Mouse (Mus musculus): Measurements from ENCODE around the gene Chrm3.

Gene Chrm3

DNA sequence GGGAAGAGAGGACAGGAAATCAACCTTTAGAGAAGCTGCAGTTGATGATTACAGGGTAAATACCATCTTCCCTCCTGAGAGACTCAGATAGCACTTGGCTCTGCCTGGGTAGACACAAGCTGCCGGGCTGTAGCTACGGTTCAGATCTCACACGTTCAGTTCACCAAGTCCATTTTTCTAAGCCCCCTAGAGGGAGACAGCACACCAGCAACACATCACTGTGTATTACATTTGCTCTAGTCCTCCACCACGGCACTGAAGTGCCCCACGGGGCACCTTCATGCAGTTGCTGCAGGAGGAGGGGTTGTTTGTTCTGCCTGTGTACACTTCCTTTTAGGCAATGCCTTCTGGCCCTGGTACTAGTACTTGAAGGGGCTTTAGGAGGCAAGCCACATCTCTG, 289.5 kb downstream of the Chrm3 start:
- DNase-seq (ENCODE audit: low spot score in 2 of 2): peak; percentile 11 to 20

DNA sequence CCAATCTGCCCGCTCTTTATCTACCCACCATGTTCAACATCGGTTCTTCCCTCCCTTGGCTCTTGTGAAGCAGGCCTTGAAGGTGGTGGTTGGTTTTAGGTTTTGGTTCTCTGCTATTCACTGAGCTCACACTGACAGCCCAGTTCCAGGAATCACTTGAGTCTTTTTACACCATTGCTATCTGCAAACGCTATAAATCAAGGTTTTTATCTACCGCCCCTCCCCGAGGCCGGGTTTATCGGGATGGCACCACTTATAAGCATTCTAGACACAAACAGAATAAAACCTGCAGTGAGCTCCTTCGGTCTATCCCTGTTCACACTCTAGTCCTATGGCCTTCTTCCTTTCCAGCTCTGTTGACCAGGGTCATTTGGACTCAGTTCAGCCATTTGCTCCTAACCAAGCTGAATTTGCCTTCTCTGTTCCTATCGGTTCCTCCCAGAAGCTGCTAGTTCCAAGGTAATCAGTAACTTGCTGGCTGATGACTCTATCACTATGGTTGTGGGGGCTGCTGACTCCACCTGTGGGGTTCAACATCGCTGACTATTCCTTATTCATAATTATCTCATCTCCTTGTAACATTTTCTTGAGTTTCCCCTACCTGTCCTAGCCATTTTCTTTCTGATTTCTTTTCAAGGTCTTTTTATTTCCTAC, 291.6 kb downstream of the Chrm3 start:
- DNase-seq (ENCODE audit: low spot score in 2 of 2): no peak

DNA sequence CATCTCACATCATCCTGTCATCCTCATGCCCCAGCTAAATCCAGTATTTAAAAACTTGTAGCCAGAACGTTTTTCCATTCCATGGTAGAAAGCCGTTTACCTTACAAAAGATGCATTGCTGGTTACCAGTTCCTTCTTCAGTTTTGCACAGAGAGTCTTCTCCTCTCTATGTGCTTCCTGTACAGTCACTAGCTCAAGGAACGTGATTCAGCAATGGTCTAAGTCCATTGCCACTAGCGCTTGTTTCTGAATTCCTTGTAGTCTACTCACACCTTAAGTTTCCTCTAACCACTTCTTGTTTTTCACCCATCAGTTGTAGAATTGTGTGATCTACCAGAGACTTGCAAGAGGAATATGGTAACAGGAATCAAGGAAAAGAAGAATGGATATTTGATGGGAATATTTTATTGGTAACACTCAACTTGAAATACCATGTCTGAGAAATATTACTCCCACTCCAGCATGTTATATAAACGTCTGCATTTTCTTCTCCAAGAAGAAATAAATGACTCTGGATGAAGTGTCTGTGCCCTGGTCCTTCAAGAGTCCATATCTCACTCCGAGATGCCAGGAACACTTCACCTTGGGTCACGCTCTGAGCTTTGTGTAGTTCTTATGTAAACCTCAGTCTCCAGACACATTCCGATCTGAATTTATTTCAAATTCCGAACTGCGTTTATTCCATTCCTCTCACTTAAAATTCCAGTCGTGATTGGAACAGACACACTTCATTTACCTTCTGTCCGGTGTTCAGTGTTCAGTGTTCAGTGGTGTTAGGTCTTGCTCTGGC, 293.6 kb downstream of the Chrm3 start:
- no peak for DNase-seq (ENCODE audit: low spot score in 2 of 2)

DNA sequence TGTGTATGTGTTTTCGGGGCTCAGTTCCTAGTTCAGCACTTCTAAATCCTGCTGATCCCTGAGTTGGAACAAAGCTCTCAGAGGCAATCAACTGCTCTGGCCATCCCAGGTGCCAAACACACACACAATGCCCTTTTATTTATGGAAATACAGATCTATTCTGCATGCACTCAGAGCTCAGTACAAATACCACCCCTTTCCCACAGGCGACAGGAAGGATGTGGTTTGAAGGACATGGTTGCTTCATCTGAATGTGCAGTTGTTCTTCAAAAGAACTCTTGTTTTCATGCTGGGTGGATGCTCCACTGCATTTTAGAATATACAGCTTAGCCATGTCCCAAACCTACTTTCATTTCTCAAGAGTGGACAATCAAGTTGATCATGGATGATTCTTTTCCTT, 294.9 kb downstream of the Chrm3 start:
- no peak for DNase-seq (ENCODE audit: low spot score in 2 of 2)

DNA sequence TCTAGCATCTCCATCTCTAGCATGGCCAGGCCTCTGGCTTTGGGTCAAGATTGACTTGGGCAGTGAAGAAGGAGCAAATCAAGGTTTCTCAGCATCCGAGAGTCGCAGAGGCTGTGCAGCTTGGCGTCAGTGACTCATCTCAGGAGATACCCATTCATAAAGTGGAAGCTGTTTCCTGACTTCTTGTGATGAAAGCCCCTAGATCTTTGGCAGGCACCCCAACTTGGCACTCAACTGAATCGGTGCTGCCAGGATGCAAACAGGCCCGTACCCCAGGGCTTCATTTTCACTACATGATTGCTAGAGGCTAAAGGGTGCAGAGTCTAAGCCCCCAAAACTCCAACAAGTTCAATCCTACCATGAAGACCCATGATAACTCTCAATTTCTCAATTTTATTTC, 298.0 kb downstream of the Chrm3 start:
- no peak for DNase-seq (ENCODE audit: low spot score in 2 of 2)

DNA sequence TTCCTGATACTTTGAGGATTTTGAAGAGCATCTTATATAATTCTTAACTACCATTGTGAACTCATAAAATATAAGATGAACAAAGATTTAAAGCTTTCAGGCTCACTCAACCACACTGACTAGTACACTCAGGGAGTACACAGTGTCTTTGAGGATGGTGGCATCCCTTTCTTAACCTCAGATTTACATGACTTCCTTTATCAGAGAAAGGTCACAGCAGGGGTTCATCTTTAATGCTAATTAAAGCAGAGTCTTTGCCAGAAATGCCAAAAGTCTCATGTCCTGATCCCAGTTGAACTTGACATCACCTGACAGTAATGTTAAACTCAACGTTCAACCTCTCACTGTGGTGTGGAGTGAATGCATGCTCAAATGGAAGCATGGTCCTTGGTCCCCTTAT, 301.7 kb downstream of the Chrm3 start:
- DNase-seq (ENCODE audit: low spot score in 2 of 2): no peak

DNA sequence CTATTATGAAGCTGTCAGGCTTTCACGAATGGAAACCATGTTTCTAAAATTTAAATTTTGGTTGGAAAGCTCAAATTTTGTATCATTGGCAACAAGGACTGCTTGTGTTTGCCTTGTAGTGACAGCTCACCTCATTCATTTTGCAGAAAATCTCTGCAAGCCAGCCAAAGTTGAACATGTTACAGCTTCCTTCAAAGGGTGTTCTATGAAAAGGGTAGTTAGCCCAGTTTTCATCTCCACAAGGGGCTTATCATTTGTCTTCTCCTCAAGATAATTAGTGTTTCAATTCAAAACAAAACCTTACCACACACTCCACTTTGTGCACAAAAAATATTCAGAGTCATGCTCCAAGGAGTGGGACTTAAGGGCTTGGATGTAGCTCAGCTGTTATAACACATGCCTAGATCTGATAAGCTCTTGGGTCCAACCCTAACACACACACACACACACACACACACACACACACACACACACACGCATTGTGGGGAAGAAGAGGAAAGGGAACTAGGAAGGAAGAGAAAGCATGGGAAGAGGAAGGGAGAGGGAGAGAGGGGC, 302.9 kb downstream of the Chrm3 start:
- DNase-seq (ENCODE audit: low spot score in 2 of 2): no peak

DNA sequence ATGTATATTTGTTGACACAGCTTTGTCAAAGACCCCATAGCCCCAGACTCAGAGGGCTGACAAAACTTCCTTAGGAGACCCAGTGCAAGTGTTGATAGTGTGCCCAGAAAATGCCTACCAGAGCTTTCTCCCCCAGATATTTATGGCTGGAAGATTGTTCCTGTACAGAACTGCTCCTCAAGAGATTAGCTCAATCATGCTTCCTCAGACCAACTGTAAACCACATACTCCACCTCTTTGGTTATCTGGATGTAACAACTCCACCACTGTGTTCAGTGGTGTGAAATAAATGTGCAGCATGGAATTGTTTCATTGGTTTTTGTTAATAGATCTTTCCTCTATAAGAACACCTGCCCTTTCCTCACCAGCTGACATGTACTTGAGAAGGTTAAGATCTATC, 306.6 kb downstream of the Chrm3 start:
- no peak for DNase-seq (ENCODE audit: low spot score in 2 of 2)

DNA sequence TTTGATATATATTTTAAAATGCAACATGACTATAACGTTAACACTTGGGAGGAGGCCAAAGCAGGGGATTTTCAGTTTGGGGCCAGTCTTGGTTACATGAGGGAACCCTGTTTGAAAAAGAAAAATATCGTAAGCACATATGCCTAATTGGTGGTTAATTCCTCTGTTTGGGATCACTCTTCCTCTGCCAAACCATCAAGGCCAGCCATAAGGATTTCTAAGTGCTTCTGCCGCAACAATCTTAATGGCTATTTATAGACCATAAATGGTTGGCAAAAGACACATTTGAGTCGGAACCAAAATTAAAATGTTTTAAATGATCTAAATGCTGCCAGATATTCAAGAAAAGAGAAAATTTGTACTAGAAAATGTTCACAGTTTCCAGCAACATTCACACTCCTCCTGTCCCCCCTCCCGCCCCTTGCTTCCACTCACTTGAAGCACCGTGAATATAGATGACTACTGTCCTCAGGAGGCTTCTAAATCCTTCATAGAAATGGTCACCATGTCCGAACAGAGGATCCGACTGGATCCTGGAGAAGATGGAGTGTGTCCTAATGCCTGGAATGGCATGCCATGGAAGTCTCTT, 307.3 kb downstream of the Chrm3 start:
- DNase-seq (ENCODE audit: low spot score in 2 of 2): no peak

DNA sequence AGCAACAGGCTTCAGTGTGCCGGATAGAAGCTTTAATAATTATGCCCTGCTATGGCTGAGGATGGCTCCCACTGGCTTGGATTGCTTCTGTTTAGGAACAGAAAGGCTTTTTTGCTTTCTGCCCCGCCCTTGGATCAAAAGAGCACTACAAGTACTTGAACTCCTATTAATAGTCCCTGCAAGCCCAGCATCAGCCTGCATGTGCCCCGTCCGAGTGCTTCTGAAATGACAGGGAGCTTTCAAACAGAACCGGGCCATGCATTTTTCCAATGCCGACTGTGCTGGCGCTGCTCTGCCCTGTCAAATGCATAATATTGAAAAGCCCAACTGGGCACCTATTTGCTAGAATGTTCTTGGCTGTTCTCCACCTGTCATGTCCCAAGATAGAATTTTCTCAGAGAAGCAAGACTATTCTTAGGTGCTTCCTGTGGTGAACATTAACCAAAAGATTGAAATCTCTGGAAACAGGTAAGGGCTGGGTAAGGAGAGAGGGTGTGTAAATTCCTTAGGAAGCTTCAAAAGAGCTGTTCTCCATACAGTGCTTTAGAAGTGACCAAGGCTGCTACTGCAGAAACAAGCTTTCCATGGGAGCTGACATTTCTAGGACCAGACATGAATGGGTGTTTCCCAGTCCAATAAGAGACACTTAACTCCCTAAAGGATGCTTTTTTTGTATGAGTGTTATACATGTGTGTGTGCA, 314.8 kb downstream of the Chrm3 start:
- no peak for DNase-seq (ENCODE audit: low spot score in 2 of 2)

DNA sequence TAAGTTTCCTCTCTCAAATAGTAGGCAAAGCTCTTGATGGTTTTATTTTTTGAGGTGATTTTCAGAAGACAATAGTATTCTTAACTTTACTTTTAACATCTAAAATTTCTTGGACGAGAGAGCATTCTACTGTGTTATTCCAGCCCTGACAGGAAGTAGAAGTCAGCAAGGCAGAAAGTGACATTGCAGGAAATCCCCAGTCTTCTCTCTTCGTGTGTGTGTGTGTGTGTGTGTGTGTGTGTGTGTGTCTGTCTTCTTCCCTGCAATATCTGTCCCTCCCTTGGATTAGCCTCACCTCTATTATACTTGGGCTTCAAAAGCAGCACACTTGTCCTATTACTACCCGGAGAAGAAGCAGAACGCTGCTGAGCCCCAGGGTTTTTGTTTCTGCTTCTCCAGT, 316.6 kb downstream of the Chrm3 start:
- no peak for DNase-seq (ENCODE audit: low spot score in 2 of 2)

DNA sequence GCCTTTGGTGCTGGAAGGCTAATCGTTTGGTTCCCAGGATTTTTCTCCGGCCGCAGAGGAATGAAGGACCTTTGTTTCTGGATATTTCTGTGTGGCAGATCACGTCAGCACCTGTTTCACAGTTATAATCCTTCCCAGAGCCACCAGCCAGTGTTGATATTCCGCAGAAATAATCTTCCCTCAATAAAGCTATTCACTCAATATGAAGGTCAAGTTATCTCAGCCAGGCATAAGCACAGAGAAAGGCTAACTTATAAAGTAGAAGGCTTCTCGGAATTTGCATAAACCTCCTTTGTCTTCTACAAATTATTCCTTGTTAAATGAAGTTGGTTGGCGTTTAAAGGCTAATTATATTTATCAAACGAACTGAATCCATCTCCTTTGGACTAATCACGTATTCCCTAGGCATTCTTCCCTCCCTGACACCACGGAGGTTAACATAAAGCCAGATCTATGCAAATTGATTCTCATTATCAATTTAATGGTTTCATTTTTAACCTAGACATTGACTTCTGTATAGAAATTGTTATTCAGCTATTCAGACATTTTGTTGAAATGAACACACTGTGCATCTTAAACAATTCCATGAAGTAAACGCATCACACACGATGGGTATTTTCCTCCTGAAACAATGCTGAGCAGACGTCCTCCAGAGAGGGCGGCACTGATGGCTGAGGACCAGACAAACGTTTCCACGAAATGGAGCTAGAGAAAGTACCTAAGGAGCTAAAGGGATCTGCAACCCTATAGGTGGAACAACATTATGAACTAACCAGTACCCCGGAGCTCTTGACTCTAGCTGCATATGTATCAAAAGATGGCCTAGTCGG, 326.9 kb downstream of the Chrm3 start:
- DNase-seq (ENCODE audit: low spot score in 2 of 2): no peak

DNA sequence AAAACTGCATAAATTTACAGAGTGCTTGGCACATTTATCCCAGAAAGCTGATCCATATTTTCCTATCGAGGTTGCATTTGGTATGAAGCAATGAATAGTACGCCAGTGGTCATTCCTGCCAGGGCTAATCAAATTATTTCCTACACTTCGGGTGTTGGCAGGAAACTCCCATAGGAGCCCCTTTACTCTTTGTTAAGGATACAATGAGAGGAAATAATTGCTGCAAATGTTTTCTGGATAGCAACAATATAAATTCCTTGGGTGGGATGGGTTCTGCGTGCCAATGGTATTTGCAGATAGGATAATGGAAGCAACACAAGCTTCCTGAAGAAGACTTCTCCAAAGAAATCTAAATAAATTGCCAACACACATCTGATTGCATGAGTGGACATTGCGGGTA, 329.1 kb downstream of the Chrm3 start:
- DNase-seq (ENCODE audit: low spot score in 2 of 2): no peak

DNA sequence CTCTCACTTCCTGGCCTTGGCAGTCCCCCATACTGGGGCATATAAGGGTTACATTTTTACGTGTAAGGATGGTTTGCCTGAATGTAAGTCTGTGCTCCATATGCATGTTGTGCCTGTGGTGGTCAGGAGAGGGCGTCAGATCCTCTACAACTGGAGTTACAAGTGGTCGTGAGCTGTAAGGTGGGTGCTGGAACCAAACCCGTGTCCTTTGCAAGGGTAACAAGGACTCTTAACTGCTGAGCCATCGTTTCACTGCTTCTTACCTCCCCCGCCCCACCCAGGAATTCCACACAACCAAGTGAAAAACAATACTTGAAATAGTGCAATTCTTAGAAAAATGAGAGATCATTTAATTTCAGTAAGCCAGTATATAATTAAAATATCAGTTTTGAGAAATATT, 330.7 kb downstream of the Chrm3 start:
- DNase-seq (ENCODE audit: low spot score in 2 of 2): no peak

DNA sequence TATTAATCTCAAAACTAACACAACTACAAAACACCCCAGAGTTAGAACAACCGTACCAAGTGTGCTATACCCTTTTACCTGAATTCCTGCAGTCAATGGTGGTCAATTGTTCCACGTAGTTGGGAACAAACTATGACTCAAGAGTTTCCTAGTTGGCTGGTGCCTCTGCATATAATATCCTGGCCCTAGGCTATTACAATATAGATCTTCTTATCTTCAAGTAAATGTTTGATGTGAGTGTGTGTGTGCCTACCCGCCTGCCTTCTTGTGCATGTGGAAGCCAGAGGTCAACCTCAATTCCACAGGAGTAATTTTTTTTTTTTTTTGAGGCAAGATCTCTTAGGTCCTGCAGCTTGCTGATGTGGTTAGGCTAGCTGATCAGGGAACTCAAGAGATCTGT, 335.5 kb downstream of the Chrm3 start:
- no peak for DNase-seq (ENCODE audit: low spot score in 2 of 2)

DNA sequence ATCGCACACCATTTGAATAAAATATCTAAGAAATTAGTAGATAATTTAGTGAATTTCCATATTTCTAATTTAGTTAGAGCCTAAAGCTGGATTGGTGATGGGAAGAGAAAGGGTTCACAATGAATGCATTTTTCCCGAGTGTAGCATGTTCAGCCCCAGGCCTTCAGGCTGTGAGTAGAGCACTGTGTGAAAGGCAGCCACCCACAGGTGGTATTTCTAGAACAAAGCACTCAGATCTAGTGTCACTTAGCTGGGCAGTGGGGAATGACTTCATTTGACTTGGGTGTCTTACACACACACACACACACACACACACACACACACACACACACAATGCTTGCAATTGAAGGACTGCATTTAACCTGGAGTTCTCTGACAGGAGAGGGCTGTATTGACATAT, 337.5 kb downstream of the Chrm3 start:
- no peak for DNase-seq (ENCODE audit: low spot score in 2 of 2)

DNA sequence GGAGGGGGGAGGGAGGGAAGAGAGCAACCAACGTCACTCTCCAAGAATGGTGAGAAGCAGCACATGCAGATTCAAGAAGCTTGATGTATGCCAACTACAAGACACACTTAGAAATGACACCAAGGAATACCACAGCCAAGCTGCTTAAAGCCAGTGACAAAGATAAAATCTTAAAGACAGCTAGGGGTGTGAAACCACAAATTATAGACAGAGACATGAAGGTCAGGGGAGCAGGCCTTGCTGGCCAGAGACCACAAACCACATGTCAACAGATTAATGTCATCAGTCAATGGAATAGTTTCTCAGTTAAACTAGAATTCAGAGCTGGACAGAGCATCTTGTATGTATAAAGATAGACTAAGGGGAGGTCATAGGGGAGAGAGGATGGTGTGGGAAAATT, 341.4 kb downstream of the Chrm3 start:
- no peak for DNase-seq (ENCODE audit: low spot score in 2 of 2)

DNA sequence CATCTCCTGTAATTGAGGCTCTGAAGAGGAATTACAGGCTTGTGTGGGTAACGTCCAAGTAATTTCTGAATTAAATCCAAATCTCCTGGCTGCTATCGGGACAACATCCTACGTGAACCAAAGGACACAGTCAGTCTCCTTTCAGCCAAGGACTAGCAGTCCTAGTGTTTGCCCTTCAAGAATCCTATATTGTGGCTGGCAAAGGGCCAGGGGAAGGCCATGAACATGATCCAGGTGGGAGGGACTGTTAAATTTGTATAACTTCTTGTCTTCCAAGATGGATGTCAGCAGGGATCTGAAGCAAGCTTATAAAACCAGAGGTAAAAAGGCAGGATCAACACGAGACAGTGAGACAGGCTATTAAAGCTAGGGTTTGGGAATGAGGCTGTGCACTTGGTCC, 357.7 kb downstream of the Chrm3 start:
- DNase-seq (ENCODE audit: low spot score in 2 of 2): no peak

DNA sequence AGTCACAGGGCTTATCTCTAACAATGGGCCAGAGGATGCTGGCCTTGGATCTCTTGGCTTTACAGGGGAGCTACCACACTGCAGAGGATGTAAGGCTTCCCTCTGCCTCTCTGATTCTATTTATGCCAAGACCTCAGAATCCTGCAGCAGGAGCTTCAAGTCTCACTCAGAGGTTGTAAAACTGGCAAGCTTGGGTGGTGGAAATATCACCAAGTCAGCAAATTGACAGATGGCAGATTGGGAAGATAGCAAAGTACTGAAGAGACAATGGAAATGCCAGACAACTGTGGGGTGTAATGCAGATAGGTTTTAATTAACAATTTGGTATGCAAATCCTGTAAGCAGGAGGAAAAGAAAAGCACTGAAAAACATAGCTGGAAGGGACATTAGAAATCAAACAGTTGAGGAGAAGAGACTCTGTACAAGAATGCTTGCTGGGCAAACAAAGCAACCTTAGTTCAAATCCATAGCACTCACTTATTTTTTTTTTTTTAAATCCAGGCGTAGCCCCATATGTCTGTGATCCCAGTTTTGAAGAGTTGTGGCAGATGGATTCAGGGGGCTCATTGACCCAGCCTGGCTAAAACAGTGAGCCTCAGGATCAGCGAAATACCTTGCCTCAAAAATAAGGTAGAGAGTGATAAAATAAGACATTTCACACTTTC, 362.9 kb downstream of the Chrm3 start:
- DNase-seq (ENCODE audit: low spot score in 2 of 2): no peak

DNA sequence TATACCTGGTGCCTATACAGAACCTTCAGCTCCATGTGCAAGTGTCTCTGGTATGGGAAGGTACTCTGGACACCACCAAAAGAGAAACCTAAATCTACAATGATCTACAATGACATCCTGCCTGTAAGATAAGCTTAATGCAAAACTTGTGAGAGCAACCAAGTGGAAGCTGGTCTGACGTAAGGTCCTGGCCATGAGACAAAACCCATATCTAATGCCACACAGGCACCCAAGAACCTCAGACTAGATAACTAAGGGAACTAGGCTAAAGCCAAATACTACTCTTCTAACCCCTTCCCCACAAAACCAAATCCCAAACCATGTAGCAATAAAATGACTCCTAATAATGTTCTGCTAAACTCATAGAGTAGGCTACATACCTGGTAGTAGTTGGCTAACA, 364.8 kb downstream of the Chrm3 start:
- DNase-seq (ENCODE audit: low spot score in 2 of 2): no peak

DNA sequence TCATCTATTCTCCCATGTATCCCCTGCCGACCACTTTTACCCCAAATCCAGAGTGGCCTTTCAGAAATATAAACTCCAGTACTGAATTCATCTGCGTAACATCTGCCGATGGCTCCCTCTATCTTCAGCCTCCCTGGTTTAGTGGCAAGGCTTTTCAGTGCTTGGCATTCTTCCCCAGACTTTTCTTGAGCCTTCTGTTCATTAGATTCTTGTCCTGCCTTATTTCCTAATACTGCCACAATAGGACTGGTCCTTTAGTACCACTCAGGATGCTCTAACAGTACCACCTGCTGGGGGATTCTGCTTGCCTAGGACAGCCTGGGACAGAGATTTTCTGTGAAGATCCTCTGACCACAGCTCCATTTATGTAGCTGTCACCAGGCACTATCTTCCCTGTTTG, 367.1 kb downstream of the Chrm3 start:
- DNase-seq (ENCODE audit: low spot score in 2 of 2): no peak

All from frontal cortex, postnatal 25 days (tissue).